Mouse (Mus musculus): ENCODE results near the gene Zfp526. TPM values are rescaled to one million over a fixed set of nuclear protein-coding genes. Genes with fewer than 3 reads are reported as not detected.

The Zfp526 gene
- polyA plus RNA-seq, 1 experiment from 2014 or later = 1.2 TPM

DNA sequence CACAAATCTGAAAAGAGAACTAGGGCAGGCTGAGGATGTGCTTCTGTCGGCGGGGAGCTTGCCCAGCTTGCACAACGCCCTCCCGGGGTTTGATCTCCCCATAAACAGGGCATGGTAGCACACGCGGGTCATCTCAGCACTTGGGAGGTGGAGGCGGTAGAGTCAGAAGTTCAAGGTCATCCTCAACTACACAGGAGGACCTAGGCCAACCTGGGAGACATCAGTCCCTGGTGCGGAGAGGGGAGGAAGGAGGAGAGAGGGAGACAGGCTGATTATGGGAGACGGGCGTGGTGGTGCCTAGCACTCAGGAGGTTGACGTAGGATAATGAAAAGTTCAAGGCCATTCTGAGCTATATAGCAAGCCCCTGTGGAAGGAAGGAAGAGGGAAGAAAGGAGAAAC lies 30.4 kb upstream of the Zfp526 start:
- DNase-seq (no peak), ATAC-seq (no peak)
- WGBS (ENCODE audit: insufficient replicate concordance) = 74% methylated on average over 11 of the region's 11 CpGs
- H3K4me2 ChIP-seq (ENCODE audit: low read depth, low read length) = no peak overlapping the region
- no peak overlapping the region for H3K27ac ChIP-seq (ENCODE audit: low read depth)
- no peak overlapping the region for H3K9ac ChIP-seq (replicated peaks)
- no peaks in the 10 kb centered on the region for H3K36me3 ChIP-seq (replicated peaks; ENCODE audit: insufficient read depth, low read length)
- H3K4me3 ChIP-seq (ENCODE audit: low read depth, low read length) = no peak overlapping the region
- H3K9me3 ChIP-seq (ENCODE audit: low read length) = no peaks in the 10 kb centered on the region
- no peaks in the 10 kb centered on the region for H3K27me3 ChIP-seq (ENCODE audit: insufficient read depth, low read length)
- H3K4me1 ChIP-seq (ENCODE audit: insufficient read depth) = peaks cover 7% of the 10 kb centered on the region; the same call in 1 of the 2 replicates
- no peak for TF ChIP-seq EP300 (IDR thresholded peaks at IDR 0.05; ENCODE audit: low read depth)
- no peak for TF ChIP-seq CTCF (IDR thresholded peaks at IDR 0.05; ENCODE audit: low read depth)

DNA sequence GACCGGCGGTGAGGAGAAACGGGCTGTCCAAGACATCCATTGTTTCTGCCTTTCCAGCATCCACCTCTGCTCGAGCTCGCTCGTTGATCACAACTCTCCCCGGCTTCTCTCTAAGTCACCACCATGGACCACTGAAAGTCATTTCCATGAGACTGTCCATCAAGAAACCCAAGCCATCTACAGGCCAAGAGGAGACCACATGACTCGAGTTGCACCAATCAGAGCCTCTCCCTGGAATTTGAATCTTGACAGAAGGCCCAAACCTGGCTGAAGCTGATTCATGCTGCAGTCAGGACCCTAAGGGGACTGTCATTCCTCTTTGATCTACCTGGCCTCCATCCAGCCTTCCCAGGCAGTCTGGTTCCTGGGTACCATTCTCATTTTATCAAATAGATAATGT lies 29.1 kb upstream of the Zfp526 start:
- no peaks in the 10 kb centered on the region for H3K27me3 ChIP-seq (ENCODE audit: insufficient read depth, low read length)
- H3K4me1 ChIP-seq (ENCODE audit: insufficient read depth) = peaks cover 12% of the 10 kb centered on the region
- H3K9ac ChIP-seq (replicated peaks) = no peak overlapping the region
- DNase-seq = no peak
- WGBS (ENCODE audit: insufficient replicate concordance) = 85% methylated on average over 8 of the region's 8 CpGs
- no peak for ATAC-seq
- no peak overlapping the region for H3K4me3 ChIP-seq (ENCODE audit: low read depth, low read length)
- no peaks in the 10 kb centered on the region for H3K36me3 ChIP-seq (replicated peaks; ENCODE audit: insufficient read depth, low read length)
- no peaks in the 10 kb centered on the region for H3K9me3 ChIP-seq (ENCODE audit: low read length)
- no peak for TF ChIP-seq CTCF (IDR thresholded peaks at IDR 0.05; ENCODE audit: low read depth)
- TF ChIP-seq EP300 (IDR thresholded peaks at IDR 0.05; ENCODE audit: low read depth) = no peak
- H3K4me2 ChIP-seq (ENCODE audit: low read depth, low read length) = no peak overlapping the region
- H3K27ac ChIP-seq (ENCODE audit: low read depth) = no peak overlapping the region

DNA sequence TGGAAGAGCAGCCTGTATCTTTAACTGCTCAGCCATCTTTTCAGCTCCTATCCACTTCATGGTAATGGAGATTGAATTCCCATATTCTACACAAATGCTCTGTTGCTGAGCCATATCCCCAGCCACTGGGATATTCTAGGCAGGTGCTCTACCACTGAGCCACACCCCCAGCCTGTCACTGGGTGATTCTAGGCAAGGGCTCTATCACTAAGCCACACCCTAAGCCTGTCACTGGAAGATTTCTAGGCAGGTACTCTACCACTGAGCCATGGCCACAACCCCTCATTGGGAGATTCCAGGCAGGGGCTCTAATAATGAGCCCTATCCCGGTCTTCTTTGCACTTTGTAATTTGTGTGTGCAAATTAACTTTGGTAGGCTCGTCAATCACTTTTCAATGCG lies 26.1 kb upstream of the Zfp526 start:
- WGBS (ENCODE audit: insufficient replicate concordance) = 88% methylated on average over 3 of the region's 3 CpGs
- H3K4me2 ChIP-seq (ENCODE audit: low read depth, low read length) = peak overlapping the region; percentile 38

DNA sequence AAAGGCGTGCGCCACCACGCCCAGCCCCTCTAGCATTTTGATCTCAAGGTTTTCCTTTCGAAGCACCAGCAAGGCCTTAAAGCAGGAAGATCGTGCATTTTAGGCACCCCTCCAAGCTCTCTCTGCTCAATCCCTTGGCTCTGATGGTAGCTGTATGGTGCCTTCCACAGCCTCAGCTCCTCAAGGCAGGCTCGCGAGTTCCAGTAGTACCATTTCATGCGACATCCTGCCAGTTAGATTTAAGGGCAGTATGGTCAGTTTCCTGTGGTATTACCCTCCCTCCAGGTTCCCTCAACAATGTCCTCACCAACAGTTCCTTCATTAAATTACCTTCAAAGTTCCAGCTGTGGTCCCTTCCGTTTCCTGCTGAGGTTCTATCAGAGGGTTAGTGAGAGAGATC lies 25.1 kb upstream of the Zfp526 start:
- H3K9ac ChIP-seq (replicated peaks) = no peak overlapping the region
- peaks cover 20% of the 10 kb centered on the region for H3K4me1 ChIP-seq (ENCODE audit: insufficient read depth)
- no peaks in the 10 kb centered on the region for H3K27me3 ChIP-seq (ENCODE audit: insufficient read depth, low read length)
- ATAC-seq (no peak), DNase-seq (no peak)
- no peak overlapping the region for H3K4me2 ChIP-seq (ENCODE audit: low read depth, low read length)
- H3K4me3 ChIP-seq (ENCODE audit: low read depth, low read length) = no peak overlapping the region
- H3K9me3 ChIP-seq (ENCODE audit: low read length) = no peaks in the 10 kb centered on the region
- H3K27ac ChIP-seq (ENCODE audit: low read depth) = no peak overlapping the region
- 62% methylated on average over 9 of the region's 9 CpGs for WGBS (ENCODE audit: insufficient replicate concordance)
- TF ChIP-seq CTCF (IDR thresholded peaks at IDR 0.05; ENCODE audit: low read depth) (no peak), EP300 (IDR thresholded peaks at IDR 0.05; ENCODE audit: low read depth) (no peak)
- peaks cover 5% of the 10 kb centered on the region; the same call in 1 of the 2 replicates for H3K36me3 ChIP-seq (replicated peaks; ENCODE audit: insufficient read depth, low read length)

More for the DNA sequence above, 26.1 kb upstream of the Zfp526 start:
- TF ChIP-seq CTCF (IDR thresholded peaks at IDR 0.05; ENCODE audit: low read depth) (no peak), EP300 (IDR thresholded peaks at IDR 0.05; ENCODE audit: low read depth) (peak; percentile 71; the same call in 1 of the 2 replicates)
- Histone ChIP-seq H3K27ac (ENCODE audit: low read depth) (peak overlapping the region; percentile 46; the same call in 1 of the 2 replicates), H3K9me3 (ENCODE audit: low read length) (no peaks in the 10 kb centered on the region), H3K4me1 (ENCODE audit: insufficient read depth) (peaks cover 20% of the 10 kb centered on the region), H3K9ac (replicated peaks) (no peak overlapping the region), H3K4me3 (ENCODE audit: low read depth, low read length) (no peak overlapping the region), H3K27me3 (ENCODE audit: insufficient read depth, low read length) (no peaks in the 10 kb centered on the region), H3K36me3 (replicated peaks; ENCODE audit: insufficient read depth, low read length) (0 out of 2 replicates have a peak, but pooled peaks cover 1% of the 10 kb centered on the region)
- DNase-seq = no peak
- ATAC-seq = peak; percentile 46

DNA sequence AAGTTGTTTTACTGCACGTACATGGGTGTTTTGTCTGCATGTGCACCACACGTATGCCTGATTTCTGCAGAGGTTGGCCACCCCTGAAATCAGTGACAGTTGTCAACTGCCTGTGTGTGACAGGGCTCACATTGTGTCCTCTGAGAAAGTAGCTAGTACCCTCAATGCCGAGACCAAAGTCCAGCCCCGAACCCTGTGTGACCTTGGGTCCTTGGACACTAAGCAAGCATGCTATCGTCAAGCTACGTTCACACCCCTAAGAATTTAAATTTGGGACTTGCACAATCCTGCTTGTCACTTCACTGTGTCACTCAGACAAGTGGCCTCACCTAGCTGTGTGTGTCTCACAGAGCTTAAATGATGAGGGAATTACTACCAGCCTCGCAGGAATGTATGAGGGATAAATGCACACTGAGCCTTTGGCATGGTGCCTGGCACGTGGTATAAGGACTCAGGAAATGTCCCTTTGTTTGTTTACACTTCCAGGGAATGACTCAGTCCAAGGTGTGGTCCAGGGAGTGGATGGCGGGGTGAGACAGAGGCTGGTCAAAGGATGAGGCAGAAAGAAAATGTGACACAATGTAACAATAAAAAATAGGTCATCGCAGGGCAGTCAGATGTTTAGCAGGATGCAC lies 23.7 kb upstream of the Zfp526 start:
- DNase-seq = peak; percentile 71
- ATAC-seq = peak; percentile 90

DNA sequence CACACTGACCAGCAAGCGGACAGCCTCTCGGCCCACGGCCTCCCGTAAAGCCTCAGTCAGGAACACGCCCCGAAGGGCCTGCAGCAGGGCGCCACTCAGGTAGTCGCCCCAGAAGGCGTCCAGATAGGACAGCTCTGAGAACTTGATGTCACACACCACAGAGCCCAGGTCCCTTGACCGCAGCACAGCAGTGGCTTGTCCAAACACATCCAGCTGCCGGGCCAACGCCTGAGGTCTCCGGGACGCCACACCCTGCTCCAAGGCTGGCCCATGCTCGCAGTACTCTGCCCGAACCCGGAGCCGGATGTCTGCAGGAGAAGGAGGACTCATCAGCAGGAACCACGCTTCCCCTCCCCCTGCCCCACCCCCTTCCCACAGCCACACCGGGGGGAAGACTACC lies 17.6 kb upstream of the Zfp526 start:
- peaks cover 73% of the 10 kb centered on the region for H3K36me3 ChIP-seq (replicated peaks; ENCODE audit: insufficient read depth, low read length)
- H3K9ac ChIP-seq (replicated peaks) = no peak overlapping the region
- H3K9me3 ChIP-seq (ENCODE audit: low read length) = no peaks in the 10 kb centered on the region
- ATAC-seq (no peak), DNase-seq (no peak)
- no peak overlapping the region for H3K27ac ChIP-seq (ENCODE audit: low read depth)
- H3K4me1 ChIP-seq (ENCODE audit: insufficient read depth) = peaks cover 27% of the 10 kb centered on the region
- 78% methylated on average over 19 of the region's 20 CpGs for WGBS (ENCODE audit: insufficient replicate concordance)
- H3K4me3 ChIP-seq (ENCODE audit: low read depth, low read length) = no peak overlapping the region
- H3K27me3 ChIP-seq (ENCODE audit: insufficient read depth, low read length) = no peaks in the 10 kb centered on the region
- no peak for TF ChIP-seq EP300 (IDR thresholded peaks at IDR 0.05; ENCODE audit: low read depth)
- TF ChIP-seq CTCF (IDR thresholded peaks at IDR 0.05; ENCODE audit: low read depth) = no peak
- H3K4me2 ChIP-seq (ENCODE audit: low read depth, low read length) = no peak overlapping the region

More for the DNA sequence above, 23.7 kb upstream of the Zfp526 start:
- H3K4me3 ChIP-seq (ENCODE audit: low read depth, low read length) = no peak overlapping the region
- TF ChIP-seq CTCF (IDR thresholded peaks at IDR 0.05; ENCODE audit: low read depth) (no peak), EP300 (IDR thresholded peaks at IDR 0.05; ENCODE audit: low read depth) (peak; percentile 55)
- no peak overlapping the region for H3K4me2 ChIP-seq (ENCODE audit: low read depth, low read length)
- H3K9ac ChIP-seq (replicated peaks) = no peak overlapping the region
- no peak overlapping the region for H3K27ac ChIP-seq (ENCODE audit: low read depth)
- WGBS (ENCODE audit: insufficient replicate concordance) = 52% methylated on average over 10 of the region's 10 CpGs
- H3K4me1 ChIP-seq (ENCODE audit: insufficient read depth) = peaks cover 20% of the 10 kb centered on the region
- no peaks in the 10 kb centered on the region for H3K27me3 ChIP-seq (ENCODE audit: insufficient read depth, low read length)
- H3K36me3 ChIP-seq (replicated peaks; ENCODE audit: insufficient read depth, low read length) = peaks cover 19% of the 10 kb centered on the region
- no peaks in the 10 kb centered on the region for H3K9me3 ChIP-seq (ENCODE audit: low read length)

Measured in liver, postnatal 0 days (tissue).